Mouse (Mus musculus) liver, postnatal 0 days (tissue): ENCODE results near the gene Ttc28.

Experiments
- CTCF ChIP-seq: sonication (generic); IDR thresholded peaks from 2 replicates; pipeline ENCODE4 v1.5.1; 2016; ENCODE audit warnings: antibody characterized with exemption, low read depth
- EP300 ChIP-seq: IDR thresholded peaks from 2 replicates; pipeline ENCODE4 v1.6.1; 2016; ENCODE audit warnings: antibody characterized with exemption, low read depth, mild to moderate bottlenecking

GRCm38 (mm10) chr5:111138927-111139565, 259.4 kb downstream of the Ttc28 start:
- TF ChIP-seq CTCF (no peak), EP300 (no peak)
